Mouse (Mus musculus) erythroblast, embryonic 14.5 days (primary cell): ENCODE data around the gene Smox.

ENCODE experiments used
- GATA1 ChIP-seq: IDR thresholded peaks from 2 replicates; pipeline ENCODE4 v1.6.1; 2012; ENCODE audit warnings: low read length, inconsistent platforms, mixed read lengths
- TAL1 ChIP-seq: IDR thresholded peaks from 3 replicates; pipeline ENCODE4 v1.6.1; 2012; ENCODE audit warnings: low read length, inconsistent platforms, mixed read lengths

GRCm38 (mm10) chr2:131492596-131493139 is 1.4 kb downstream of the Smox start:
- TF ChIP-seq TAL1 (no peak), GATA1 (no peak)
